Mouse (Mus musculus): ENCODE results near the gene Phf21a. TPM values are rescaled to one million over a fixed set of nuclear protein-coding genes. Genes with fewer than 3 reads are reported as not detected.

Phf21a gene
- polyA plus RNA-seq, 1 experiment from 2014 or later: 20.2 TPM

DNA sequence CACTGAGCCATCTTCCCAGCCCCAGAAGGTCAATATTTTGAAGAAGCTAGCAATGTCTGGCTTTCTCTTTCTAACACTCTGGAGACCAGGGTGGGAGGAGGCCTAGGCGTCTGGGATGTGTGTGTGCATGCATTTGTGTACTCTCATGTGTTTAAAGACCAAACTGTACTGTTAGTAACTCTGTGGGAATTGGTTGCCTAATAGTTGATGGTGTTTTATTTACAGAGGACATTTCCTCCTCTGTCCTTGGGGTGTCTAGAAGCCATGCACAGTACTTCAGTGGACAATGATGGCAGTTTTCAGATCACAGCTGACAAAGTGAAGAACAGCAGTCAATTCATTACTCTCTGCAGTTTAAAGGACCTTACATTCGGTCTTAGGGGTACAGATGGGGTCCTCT is 254.3 kb downstream of the Phf21a start:
- Histone ChIP-seq H3K4me3 (ENCODE audit: control insufficient read depth in 1 of 2, insufficient read depth in 1 of 2, low read depth in 1 of 2, low read length in 2 of 2) (no peak overlapping the region), H3K27ac (replicated peaks in 1 of 2; ENCODE audit: control insufficient read depth in 1 of 2, insufficient read depth in 1 of 2, low read depth in 2 of 2, low read length in 2 of 2) (no peak overlapping the region), H3K4me1 (ENCODE audit: control insufficient read depth in 2 of 2, insufficient read depth in 2 of 2, low read length in 2 of 2) (0 out of 4 replicates have a peak, but pooled peaks cover 0 to 3% of the 10 kb centered on the region in 2 experiments), H3K27me3 (ENCODE audit: control insufficient read depth, insufficient read depth, low read length) (no peaks in the 10 kb centered on the region), H3K9me3 (ENCODE audit: control insufficient read depth, low read length) (no peaks in the 10 kb centered on the region), H3K36me3 (ENCODE audit: control insufficient read depth, insufficient read depth, low read length) (peaks cover 73% of the 10 kb centered on the region), H3K9ac (ENCODE audit: low read length) (no peak overlapping the region), H3K4me2 (ENCODE audit: low read length) (no peak overlapping the region)
- ATAC-seq (ENCODE audit: insufficient number of reproducible peaks, insufficient read depth, low FRiP score, low read depth): no peak
- 88% methylated on average over 2 of the region's 2 CpGs for WGBS

DNA sequence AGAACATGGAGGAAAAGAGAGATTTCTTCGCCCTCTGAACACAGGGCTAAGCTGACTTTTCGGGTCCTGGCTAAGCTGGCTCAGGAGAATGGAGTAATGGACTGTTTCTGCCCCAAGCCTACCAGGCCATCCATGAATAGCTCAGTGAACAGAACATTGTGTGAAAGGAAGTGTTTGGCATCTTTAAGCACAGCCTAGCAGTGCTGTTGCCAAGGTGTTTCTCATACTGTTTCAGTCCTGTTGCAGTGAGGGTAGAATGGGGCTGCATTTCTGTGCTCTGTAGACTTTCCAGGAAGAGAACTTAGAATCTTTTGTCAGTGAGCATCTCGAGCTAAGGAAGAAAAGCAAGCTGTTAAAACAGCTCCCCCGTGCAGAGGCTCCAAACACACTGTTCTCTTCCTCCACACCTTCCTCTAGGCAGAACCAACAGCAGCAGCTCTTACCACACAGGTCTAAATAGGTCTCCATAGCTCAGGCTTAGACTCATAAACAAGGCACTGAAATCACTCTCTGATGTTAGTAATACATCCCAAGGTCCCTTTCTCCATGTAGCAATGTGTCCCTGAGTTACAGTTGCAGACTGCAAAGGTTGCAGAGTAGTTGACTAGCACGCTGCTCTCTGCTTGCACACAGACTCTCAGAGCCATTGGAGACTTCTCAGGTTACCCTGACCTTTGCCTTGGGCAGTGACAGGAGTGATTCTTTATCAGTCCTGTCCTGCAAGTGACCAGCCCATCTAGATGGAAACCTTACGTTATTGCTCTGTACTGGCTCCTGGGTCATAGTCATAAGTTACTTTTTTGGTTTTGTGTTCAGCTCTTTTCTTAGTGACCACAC is 256.9 kb downstream of the Phf21a start:
- H3K9ac ChIP-seq (ENCODE audit: low read length): no peak overlapping the region
- WGBS: 69% methylated on average over 6 of the region's 6 CpGs
- H3K36me3 ChIP-seq (ENCODE audit: control insufficient read depth, insufficient read depth, low read length): peaks cover 86% of the 10 kb centered on the region
- ATAC-seq (ENCODE audit: insufficient number of reproducible peaks, insufficient read depth, low FRiP score, low read depth): no peak
- no peak overlapping the region for H3K27ac ChIP-seq (replicated peaks in 1 of 2; ENCODE audit: control insufficient read depth in 1 of 2, insufficient read depth in 1 of 2, low read depth in 2 of 2, low read length in 2 of 2)
- 0 out of 4 replicates have a peak, but pooled peaks cover 0 to 3% of the 10 kb centered on the region in 2 experiments for H3K4me1 ChIP-seq (ENCODE audit: control insufficient read depth in 2 of 2, insufficient read depth in 2 of 2, low read length in 2 of 2)
- H3K9me3 ChIP-seq (ENCODE audit: control insufficient read depth, low read length): no peaks in the 10 kb centered on the region
- H3K27me3 ChIP-seq (ENCODE audit: control insufficient read depth, insufficient read depth, low read length): no peaks in the 10 kb centered on the region
- H3K4me3 ChIP-seq (ENCODE audit: control insufficient read depth in 1 of 2, insufficient read depth in 1 of 2, low read depth in 1 of 2, low read length in 2 of 2): no peak overlapping the region
- H3K4me2 ChIP-seq (ENCODE audit: low read length): no peak overlapping the region

DNA sequence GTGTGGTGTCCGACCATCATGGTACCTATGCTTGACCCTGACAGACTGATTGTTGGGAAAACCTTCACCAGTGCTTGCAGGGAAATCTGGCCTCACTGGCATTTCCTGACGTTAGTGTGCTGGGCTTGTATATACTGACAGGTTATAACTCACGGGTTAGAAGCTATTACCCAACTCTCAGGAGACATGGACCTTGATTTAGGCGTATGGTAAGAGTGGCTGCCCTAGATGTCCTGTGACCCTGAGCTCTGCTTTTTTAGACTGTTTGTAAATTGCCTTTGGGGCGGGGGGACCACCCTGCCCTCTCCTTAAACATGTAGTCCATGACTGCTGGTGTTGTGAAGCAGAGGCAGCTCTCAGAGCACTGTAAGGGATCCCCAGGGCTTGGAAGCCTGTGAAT is 257.8 kb downstream of the Phf21a start:
- Histone ChIP-seq H3K27me3 (ENCODE audit: control insufficient read depth, insufficient read depth, low read length) (no peaks in the 10 kb centered on the region), H3K4me2 (ENCODE audit: low read length) (no peak overlapping the region), H3K4me3 (ENCODE audit: control insufficient read depth in 1 of 2, insufficient read depth in 1 of 2, low read depth in 1 of 2, low read length in 2 of 2) (no peak overlapping the region), H3K9me3 (ENCODE audit: control insufficient read depth, low read length) (no peaks in the 10 kb centered on the region), H3K27ac (replicated peaks in 1 of 2; ENCODE audit: control insufficient read depth in 1 of 2, insufficient read depth in 1 of 2, low read depth in 2 of 2, low read length in 2 of 2) (no peak overlapping the region), H3K36me3 (ENCODE audit: control insufficient read depth, insufficient read depth, low read length) (peaks cover 88% of the 10 kb centered on the region), H3K9ac (ENCODE audit: low read length) (no peak overlapping the region), H3K4me1 (ENCODE audit: control insufficient read depth in 2 of 2, insufficient read depth in 2 of 2, low read length in 2 of 2) (0 out of 4 replicates have a peak, but pooled peaks cover 0 to 3% of the 10 kb centered on the region in 2 experiments)
- ATAC-seq (ENCODE audit: insufficient number of reproducible peaks, insufficient read depth, low FRiP score, low read depth): no peak
- 76% methylated on average over 5 of the region's 5 CpGs for WGBS

DNA sequence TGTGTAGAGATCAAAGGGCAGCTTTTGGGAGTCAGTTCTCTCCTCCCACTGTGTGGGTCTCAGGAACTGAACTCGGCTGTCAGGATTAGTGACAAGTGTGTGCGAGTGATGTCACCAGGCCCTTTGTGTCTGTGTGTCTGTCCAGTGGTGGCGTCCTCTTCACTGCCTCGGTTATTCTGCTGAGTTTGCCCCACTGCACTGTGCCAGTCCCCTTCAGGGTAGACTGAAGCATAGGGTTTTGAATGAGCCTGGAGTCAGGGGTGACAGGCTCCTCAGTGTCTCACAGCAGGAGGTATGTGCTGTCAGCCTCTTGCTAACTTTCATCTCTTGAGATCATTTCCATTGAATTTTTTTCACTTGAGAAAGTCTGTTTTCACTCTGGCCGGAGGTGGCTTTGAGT is 260.5 kb downstream of the Phf21a start:
- Histone ChIP-seq H3K9ac (ENCODE audit: low read length) (no peak overlapping the region), H3K27me3 (ENCODE audit: control insufficient read depth, insufficient read depth, low read length) (no peaks in the 10 kb centered on the region), H3K4me2 (ENCODE audit: low read length) (no peak overlapping the region), H3K4me1 (ENCODE audit: control insufficient read depth in 2 of 2, insufficient read depth in 2 of 2, low read length in 2 of 2) (0 out of 4 replicates have a peak, but pooled peaks cover 0 to 3% of the 10 kb centered on the region in 2 experiments), H3K27ac (replicated peaks in 1 of 2; ENCODE audit: control insufficient read depth in 1 of 2, insufficient read depth in 1 of 2, low read depth in 2 of 2, low read length in 2 of 2) (no peak overlapping the region), H3K9me3 (ENCODE audit: control insufficient read depth, low read length) (no peaks in the 10 kb centered on the region), H3K36me3 (ENCODE audit: control insufficient read depth, insufficient read depth, low read length) (peaks cover 92% of the 10 kb centered on the region), H3K4me3 (ENCODE audit: control insufficient read depth in 1 of 2, insufficient read depth in 1 of 2, low read depth in 1 of 2, low read length in 2 of 2) (no peak overlapping the region)
- WGBS: 79% methylated on average over 5 of the region's 5 CpGs
- ATAC-seq (ENCODE audit: insufficient number of reproducible peaks, insufficient read depth, low FRiP score, low read depth): no peak

DNA sequence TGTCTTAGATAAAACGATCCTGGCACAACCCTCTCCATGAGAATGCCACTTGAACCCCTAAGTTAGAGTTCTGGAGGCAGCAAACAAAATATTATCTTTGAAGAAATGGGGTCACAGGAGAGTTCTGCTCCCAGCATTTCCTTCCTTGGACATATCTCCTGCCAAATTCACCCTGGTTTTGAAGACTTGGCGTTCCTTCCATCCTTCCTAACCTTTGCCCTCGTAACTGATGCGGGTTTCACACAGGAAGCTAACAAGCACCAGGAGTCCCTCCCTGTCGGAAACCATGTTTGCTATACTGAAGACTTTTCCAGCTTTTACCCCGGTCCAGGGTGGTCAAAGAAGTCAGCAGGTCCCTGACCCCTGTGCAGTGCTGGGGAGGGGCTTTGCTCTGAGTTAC is 261.3 kb downstream of the Phf21a start:
- Histone ChIP-seq H3K9ac (ENCODE audit: low read length) (no peak overlapping the region), H3K36me3 (ENCODE audit: control insufficient read depth, insufficient read depth, low read length) (peaks cover 92% of the 10 kb centered on the region), H3K27me3 (ENCODE audit: control insufficient read depth, insufficient read depth, low read length) (no peaks in the 10 kb centered on the region), H3K27ac (replicated peaks in 1 of 2; ENCODE audit: control insufficient read depth in 1 of 2, insufficient read depth in 1 of 2, low read depth in 2 of 2, low read length in 2 of 2) (no peak overlapping the region), H3K4me1 (ENCODE audit: control insufficient read depth in 2 of 2, insufficient read depth in 2 of 2, low read length in 2 of 2) (no peaks in the 10 kb centered on the region), H3K9me3 (ENCODE audit: control insufficient read depth, low read length) (no peaks in the 10 kb centered on the region), H3K4me2 (ENCODE audit: low read length) (no peak overlapping the region), H3K4me3 (ENCODE audit: control insufficient read depth in 1 of 2, insufficient read depth in 1 of 2, low read depth in 1 of 2, low read length in 2 of 2) (no peak overlapping the region)
- ATAC-seq (ENCODE audit: insufficient number of reproducible peaks, insufficient read depth, low FRiP score, low read depth): no peak
- WGBS: 68% methylated on average over 6 of the region's 6 CpGs

DNA sequence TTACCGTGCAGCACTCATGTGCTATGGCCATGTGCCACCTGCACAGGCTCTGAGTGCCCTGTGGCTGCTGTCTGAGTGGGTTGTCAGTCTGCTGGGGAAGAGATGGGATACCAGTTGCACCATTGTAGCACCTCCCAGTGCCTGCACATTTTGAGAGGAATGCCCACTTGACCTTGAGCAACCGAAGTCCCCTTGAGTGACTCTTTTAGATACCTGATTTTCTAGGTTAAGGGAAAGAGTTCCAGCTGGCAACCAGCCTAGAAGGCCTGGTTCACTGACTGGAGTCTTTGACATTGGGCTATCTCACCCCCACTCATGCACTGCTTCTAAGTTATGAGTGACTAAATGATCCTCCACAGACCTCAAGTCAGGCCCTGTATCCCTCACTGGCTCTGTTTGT is 266.4 kb downstream of the Phf21a start:
- Histone ChIP-seq H3K4me3 (ENCODE audit: control insufficient read depth in 1 of 2, insufficient read depth in 1 of 2, low read depth in 1 of 2, low read length in 2 of 2) (no peak overlapping the region), H3K27ac (replicated peaks in 1 of 2; ENCODE audit: control insufficient read depth in 1 of 2, insufficient read depth in 1 of 2, low read depth in 2 of 2, low read length in 2 of 2) (peak overlapping the region in 1 of 2 experiments; percentile 52; a peak in 1 of 4 replicates), H3K9ac (ENCODE audit: low read length) (no peak overlapping the region), H3K9me3 (ENCODE audit: control insufficient read depth, low read length) (no peaks in the 10 kb centered on the region), H3K4me1 (ENCODE audit: control insufficient read depth in 2 of 2, insufficient read depth in 2 of 2, low read length in 2 of 2) (no peaks in the 10 kb centered on the region), H3K27me3 (ENCODE audit: control insufficient read depth, insufficient read depth, low read length) (no peaks in the 10 kb centered on the region), H3K4me2 (ENCODE audit: low read length) (no peak overlapping the region), H3K36me3 (ENCODE audit: control insufficient read depth, insufficient read depth, low read length) (peaks cover 81% of the 10 kb centered on the region)
- no peak for ATAC-seq (ENCODE audit: insufficient number of reproducible peaks, insufficient read depth, low FRiP score, low read depth)
- WGBS: 24% methylated on average over 2 of the region's 2 CpGs

DNA sequence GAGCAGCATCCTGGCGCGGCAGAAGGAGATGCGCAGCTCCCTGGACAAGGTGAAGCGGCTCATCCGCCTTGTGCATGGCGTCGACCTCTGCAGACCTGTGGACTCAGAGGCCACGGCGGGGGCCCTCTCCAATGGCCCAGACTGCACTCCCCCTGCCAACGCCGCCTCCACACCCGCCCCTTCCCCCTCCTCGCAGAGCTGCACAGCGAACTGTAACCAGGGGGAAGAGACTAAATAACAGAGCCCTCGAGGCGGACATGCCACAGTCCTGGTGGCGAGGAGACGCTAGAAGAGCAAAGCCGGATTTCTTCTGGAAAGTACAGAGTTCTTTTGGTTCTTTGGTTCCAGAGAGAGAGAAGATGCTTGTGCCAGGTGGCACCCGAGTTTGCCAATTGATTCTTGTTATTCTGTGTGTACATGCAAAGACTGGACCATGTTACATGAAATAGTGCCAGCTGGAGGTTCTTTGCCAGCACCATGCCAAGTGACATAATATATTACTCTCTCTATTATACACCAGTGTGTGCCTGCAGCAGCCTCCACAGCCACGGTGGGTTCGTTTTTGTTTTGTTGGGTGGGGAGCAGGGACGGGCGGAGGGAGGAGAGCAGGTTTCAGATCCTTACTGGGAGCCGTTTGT is 267.4 kb downstream of the Phf21a start:
- Histone ChIP-seq H3K27ac (replicated peaks in 1 of 2; ENCODE audit: control insufficient read depth in 1 of 2, insufficient read depth in 1 of 2, low read depth in 2 of 2, low read length in 2 of 2) (no peak overlapping the region), H3K9ac (ENCODE audit: low read length) (no peak overlapping the region), H3K4me3 (ENCODE audit: control insufficient read depth in 1 of 2, insufficient read depth in 1 of 2, low read depth in 1 of 2, low read length in 2 of 2) (no peak overlapping the region), H3K27me3 (ENCODE audit: control insufficient read depth, insufficient read depth, low read length) (no peaks in the 10 kb centered on the region), H3K4me2 (ENCODE audit: low read length) (no peak overlapping the region), H3K36me3 (ENCODE audit: control insufficient read depth, insufficient read depth, low read length) (peaks cover 72% of the 10 kb centered on the region), H3K9me3 (ENCODE audit: control insufficient read depth, low read length) (no peaks in the 10 kb centered on the region), H3K4me1 (ENCODE audit: control insufficient read depth in 2 of 2, insufficient read depth in 2 of 2, low read length in 2 of 2) (no peaks in the 10 kb centered on the region)
- ATAC-seq (ENCODE audit: insufficient number of reproducible peaks, insufficient read depth, low FRiP score, low read depth): no peak
- WGBS: 80% methylated on average over 25 of the region's 25 CpGs

Measured in heart, embryonic 14.5 days (tissue).